Mouse (Mus musculus): ENCODE measurements at regions not wholly inside any gene's neighbourhood (a gene's known extent, or its start where the extent isn't known, plus 50 kb on each side); places are given as distances from the start of the nearest gene placed in this dataset.

GRCm38 (mm10) chr13:59216686-59217298, 368.2 kb downstream of the Agtpbp1 start:
- TF ChIP-seq CTCF (IDR thresholded peaks at IDR 0.05; ENCODE audit: borderline replicate concordance, insufficient read depth, low read length) (no peak), POLR2A (IDR thresholded peaks at IDR 0.05; ENCODE audit: low read depth, low read length) (no peak)
